Mouse (Mus musculus) inflammation-experienced regulatory T-cells, adult 16 weeks (primary cell): ENCODE data around the gene Prl3c1. TPM values are rescaled to one million over a fixed set of nuclear protein-coding genes. Genes with fewer than 3 reads are reported as not detected.

Source experiments
- polyA plus RNA-seq: library from polyadenylated mRNA; unstranded; fragments of 100-300 nt; shearing (Covaris generic); gene quantifications from one replicate; pipeline ENCODE4 v1.2.1, GENCODE M21; 2017

Gene Prl3c1
- not detected for polyA plus RNA-seq

DNA sequence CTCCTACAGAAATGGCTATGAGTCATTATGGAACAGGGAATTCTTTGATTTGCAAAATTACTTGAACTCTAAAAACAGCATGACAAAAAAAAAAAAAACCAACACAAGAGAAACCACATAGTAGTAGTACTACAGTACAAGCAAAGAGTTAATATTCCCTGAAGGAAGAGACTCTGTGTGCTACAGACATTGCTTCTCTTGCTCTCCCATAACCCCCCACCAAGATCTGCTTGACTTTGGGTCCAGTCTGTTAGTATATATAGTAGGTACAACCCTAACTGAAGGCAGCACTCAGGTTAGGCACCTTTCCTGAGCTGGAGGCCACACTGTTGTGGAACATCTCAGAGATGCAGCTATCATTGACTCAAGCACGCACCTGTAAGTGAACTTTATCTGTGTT, at the start of gene Prl3c1:
Prl3c1 (plus strand) TSS at position 301 of the 400 bp plus-strand sequence.

DNA sequence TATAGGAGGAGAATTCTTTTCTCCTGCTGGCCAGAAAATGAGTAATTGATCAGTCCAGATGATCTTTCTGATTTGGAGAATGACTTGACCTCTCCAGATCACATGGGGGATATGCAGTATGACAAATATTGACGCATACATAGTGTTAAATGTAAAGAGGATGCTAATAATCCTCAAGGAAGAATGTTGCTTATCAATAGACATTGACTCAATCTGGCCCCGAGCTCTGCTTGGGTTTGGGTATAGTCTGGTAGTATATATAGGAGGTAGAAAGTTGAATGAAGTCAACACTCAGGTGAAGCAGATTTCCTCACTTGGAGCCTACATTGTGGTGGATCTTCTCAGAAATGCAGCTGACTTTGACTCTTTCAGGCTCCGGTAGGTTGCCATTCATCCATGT, 40.0 kb upstream of the Prl3c1 start, which contains the start of gene Prl3d3:
Prl3d3 (plus strand) TSS at position 301 of the 400 bp plus-strand sequence.

DNA sequence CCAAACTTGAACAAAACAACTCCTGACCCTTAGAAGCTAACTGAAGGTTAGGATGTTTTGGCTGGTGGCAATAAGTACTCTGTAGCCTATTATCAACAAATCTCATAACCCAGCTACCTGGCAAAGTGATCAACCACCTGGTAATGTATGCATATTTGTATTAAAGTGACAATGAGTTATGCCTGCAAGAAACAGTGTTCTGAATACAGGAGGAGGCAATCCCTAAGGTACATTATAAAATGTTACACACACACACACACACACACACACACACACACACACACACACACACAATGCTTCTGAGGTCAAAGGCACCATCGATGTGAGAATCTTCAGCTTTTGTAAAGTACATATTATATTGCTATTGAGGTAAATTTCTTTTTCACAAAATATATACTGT, 45.1 kb downstream of the Prl3c1 start, which contains the start of gene Prl3b1:
Prl3b1 (plus strand) TSS at position 301 of the 400 bp plus-strand sequence.

Other genes with a start within 250 kb of the Prl3c1 start
- not detected for gene Prl, start 139.1 kb upstream of the Prl3c1 start, polyA plus RNA-seq
- gene Prl3d1, start 102.5 kb upstream of the Prl3c1 start, polyA plus RNA-seq: not detected
- not detected for gene Prl3d2, start 75.0 kb upstream of the Prl3c1 start, polyA plus RNA-seq
- gene Prl3d3, start 39.9 kb upstream of the Prl3c1 start, polyA plus RNA-seq: not detected
- not detected for gene Prl3b1, start 45.2 kb downstream of the Prl3c1 start, polyA plus RNA-seq
- gene Prl3a1, start 62.8 kb downstream of the Prl3c1 start, polyA plus RNA-seq: not detected
- not detected for gene Prl6a1, start 116.0 kb downstream of the Prl3c1 start, polyA plus RNA-seq
- gene Prl8a2, start 149.0 kb downstream of the Prl3c1 start, polyA plus RNA-seq: not detected
- gene Prl2b1, start 194.2 kb downstream of the Prl3c1 start, polyA plus RNA-seq: not detected
- not detected for gene Prl8a6, start 242.0 kb downstream of the Prl3c1 start, polyA plus RNA-seq